Mouse (Mus musculus) 3T3-L1 (cell line): ENCODE results near the gene Hdac4.
A peak's percentile ranks its signal among the peaks of the same experiment; 100 is the strongest.

Experiments
- DNase-seq: peaks from one replicate; pipeline ENCODE4 v3.0.0-alpha.2; 2015; ENCODE audit warnings: low read depth, low spot score

The Hdac4 gene

GRCm38 (mm10) chr1:92130470-92131100 is 64.9 kb downstream of the Hdac4 start:
- peak; percentile 98 for DNase-seq

DNA sequence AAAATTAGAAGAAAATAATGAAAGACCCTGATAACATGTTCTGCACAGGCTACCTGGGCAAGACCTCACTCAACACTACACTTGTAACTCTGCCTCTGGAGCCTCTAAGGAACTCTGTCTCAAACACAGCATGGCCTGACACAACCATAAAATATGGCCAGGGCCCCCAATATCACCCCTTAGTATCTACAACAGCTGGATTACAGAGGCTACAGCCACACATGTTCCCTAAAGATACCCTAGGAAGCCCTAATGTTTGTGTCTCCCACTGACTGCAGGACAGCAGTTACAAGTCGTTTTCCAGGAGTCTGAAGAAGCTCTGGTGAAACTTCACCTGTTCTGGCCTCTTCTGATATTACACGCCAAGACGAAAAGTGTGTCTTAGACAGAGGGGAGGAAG is 65.7 kb downstream of the Hdac4 start:
- DNase-seq: no peak

DNA sequence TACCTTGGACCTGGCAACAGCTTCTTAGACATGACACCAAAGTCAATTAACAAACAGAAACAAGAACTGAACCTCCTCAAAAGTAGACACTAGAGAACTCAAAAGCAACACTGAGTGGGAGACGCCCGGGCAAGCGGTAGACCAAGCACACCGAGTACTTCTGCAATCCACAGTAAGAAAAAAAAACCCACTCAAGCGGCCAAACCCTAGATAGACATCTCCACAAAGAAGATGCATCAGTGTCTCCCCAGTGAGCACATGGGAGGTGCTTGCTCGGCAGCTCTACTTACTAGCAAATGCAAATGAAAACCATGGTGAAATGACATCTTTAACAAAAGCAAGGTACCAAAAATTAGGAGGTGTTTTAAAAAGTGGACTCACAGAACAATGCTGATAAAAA is 67.7 kb downstream of the Hdac4 start:
- no peak for DNase-seq

DNA sequence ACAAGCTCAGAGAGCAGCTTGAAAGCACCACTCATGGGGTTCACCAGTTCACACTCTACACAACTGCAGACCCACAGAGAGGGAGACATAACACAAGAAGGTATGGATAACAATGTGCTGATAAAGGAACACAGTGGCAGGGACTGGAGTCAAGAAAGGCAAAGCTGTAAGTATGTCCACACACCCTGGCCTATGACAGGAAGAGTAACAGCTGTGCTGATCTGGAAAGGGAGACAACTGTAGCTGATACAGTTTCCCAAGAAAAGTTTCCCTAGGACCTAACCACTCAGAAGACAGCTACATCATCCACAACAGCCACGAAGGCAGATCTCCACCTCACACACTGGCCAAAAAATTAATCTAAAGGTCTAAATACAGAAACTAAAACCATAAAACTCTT is 68.1 kb downstream of the Hdac4 start:
- DNase-seq: no peak

DNA sequence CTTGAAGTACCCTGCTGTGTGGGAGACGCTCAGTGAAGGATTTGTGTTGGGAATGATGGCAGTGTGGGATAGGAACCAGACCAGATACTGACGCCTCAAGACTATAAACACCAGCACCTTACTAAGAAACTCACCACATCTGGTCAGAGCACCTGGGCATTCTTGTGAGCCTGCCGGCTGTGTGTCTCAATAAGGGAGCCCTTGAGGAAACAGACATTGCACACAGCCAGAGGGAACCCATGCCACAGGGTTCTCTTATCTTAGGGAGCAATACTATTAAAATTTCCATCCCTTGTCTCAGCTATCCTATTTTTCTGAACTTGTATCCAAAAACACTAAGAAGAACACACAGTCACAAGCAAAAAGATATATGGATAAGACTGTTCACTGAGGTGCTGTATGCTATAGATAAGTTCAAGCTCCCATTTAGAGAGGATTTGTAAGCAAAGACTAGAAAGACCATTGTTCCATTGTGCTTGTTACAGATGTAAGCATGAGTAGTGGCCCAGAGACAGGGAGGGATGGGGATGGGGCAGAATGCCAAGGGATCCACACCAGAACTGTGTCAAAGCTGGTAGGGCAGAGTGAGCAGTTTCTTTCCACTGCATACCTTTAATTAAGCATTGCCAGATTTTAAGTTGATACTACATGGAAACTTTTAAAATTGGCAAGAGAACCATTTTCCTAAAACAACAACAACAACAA is 70.8 kb downstream of the Hdac4 start:
- DNase-seq: no peak

- peak; percentile 39 for DNase-seq
These were observed 76.2 kb downstream of the Hdac4 start for GRCm38 (mm10) chr1:92119303-92119702.

- DNase-seq: no peak
These were observed 77.9 kb downstream of the Hdac4 start for GRCm38 (mm10) chr1:92117597-92117996.

- DNase-seq: no peak
These were observed 79.3 kb downstream of the Hdac4 start for GRCm38 (mm10) chr1:92116169-92116568.

DNA sequence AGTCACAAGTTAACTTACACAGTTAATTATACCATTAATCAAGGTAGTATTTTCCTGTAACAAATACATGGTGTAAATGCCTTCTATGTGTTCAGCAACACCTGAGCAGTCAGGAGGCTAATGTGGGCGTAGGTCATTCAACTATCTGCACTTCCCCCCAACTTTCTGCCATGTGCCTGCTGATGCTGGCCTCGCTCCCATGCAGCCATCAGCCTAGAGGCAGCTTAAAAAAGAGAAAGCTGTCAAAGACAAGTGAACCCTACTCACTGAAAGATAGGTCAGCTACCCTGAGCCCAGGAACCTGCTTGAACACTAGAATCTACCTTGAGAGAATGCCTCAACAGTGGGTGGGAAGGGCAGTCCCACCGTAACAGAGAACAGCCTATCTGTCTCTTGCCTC is 81.4 kb downstream of the Hdac4 start:
- DNase-seq: no peak

DNA sequence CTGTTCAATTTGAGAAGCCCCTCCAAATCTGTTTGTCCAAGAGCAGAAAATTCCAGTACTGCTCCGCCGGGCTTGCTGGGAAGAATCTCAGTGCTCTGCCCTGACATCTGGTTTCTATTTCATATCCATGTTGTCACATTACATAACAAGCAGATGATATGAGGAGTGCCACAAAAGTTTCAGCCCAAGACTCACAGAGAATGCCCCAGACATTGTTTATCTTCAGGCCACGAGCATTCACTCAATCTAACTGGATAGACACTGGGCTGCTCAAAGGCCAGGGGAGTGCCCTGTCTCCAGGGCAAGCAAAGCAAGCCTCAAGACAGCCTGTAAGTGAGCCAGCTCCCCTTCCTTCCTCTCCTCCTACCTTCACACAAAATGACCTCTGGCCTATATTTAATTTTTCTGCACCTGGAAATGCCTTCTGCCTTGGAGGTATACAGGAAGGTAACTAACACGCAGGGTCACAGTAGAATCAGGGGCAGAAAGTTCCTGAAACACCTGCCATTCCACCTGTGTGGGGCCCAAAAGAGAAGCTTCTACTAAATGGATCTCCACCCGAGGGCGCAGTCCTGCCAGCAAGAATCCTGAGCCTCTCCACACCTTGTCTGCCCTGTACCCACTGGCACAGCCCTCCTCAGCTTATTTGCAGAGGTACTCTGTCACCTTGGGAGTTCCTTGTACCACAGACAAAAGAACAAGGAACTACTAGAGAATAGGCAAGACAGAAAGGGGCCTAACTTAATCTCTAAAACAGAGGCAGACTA is 82.1 kb downstream of the Hdac4 start:
- peak; percentile 57 for DNase-seq

GRCm38 (mm10) chr1:92112591-92112990 is 82.9 kb downstream of the Hdac4 start:
- no peak for DNase-seq

GRCm38 (mm10) chr1:92111551-92111950 is 83.9 kb downstream of the Hdac4 start:
- no peak for DNase-seq

- DNase-seq: no peak
These were observed 84.5 kb downstream of the Hdac4 start for GRCm38 (mm10) chr1:92111026-92111425.

GRCm38 (mm10) chr1:92109221-92109620 is 86.3 kb downstream of the Hdac4 start:
- no peak for DNase-seq

DNA sequence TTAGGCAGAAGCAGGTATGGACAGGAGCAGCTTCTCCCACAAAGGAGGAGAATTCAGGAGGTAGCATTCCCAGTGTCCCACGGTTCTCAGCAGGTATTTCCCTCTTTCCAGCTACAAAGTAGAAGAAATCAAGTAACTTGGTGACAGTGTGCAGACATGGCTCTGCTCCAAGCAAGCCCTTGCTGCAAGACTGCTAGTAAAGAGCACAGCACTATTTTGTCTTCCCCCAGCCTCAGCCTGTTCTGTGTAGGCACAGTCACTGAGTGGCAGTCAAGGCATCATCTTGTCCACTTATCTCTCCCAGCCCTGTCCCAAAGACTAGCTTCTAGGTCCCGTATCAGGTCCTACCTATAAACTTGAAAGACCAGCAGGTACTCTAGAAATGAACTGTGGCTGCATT is 86.9 kb downstream of the Hdac4 start:
- DNase-seq: no peak

DNA sequence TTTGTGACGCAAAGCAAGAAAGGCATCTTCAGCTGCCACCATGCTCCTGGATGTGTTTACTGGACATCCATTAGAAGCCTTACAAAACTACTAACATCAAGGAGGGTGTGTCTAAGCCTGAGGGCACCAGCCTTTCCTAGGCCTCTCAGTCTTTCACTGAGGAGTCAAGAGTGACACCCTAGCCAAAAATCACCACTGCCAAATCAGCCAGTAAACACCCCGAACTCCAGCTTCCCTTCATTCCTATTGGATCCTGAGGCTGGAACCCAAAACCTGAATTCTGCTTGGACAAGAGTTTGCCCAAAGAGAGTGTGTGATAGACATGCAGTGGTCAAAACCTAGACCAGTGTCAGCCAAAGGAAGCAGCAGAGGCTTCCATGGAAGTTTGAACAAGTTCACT is 87.5 kb downstream of the Hdac4 start:
- no peak for DNase-seq

DNA sequence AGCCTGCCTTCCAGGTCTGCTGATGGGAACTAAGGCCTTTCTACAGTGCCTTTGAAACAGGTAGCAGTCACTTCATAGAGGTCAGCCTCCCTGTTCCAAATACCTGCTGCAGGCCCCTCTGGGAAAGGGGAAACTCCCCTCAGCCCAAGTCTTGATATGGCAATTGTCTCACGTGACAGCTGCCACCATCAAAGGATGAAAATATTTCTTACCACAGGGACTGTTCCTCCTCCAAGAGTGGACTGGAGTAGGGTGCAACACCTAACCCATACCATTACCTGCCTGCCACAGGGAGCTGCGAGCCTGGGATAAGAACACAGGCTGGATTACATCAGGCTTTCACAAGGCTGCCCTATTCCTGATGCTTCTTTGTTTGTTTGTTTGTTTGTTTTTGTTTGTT is 88.0 kb downstream of the Hdac4 start:
- no peak for DNase-seq

- DNase-seq: no peak
These were observed 88.9 kb downstream of the Hdac4 start for GRCm38 (mm10) chr1:92106486-92107160.

DNA sequence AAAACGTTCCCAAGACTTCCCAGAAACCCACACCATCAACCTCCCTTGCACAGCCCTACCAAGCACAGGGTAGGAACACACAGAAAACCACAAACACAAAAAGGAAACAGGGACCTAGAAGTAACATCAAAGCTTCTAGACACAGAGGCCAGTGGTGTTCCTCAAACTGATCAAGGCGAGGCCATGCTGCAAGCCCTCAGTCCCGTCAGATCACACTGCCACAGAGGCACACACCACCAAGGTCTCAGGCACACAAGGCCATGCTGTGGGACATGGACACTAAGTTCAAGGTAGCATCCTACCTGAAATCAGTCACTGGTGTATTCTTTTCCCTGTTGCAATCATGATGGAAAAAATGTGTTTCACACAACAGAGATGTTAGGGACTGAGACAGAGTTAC is 90.8 kb downstream of the Hdac4 start:
- DNase-seq: no peak

DNA sequence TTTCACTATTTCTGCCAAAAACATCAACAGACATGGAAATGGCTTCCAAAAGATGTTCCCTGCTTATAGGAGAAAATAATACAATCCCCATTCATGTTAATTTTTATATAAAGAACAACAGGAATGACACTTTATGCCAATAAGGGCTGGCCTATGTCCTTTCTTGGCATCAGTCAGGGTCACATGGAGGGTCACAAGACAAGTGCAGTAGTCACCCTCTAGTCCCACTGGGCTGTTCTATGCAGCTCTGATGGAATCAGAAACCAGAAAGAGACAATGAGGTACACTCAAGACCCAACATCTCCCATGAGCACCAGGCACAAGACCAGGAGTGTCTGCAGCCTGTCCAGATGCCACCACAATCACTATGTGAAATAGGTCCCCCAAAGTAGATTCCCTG is 91.5 kb downstream of the Hdac4 start:
- no peak for DNase-seq

GRCm38 (mm10) chr1:92103377-92103776 is 92.1 kb downstream of the Hdac4 start:
- DNase-seq: no peak

GRCm38 (mm10) chr1:92102825-92103224 is 92.7 kb downstream of the Hdac4 start:
- no peak for DNase-seq
